Mouse (Mus musculus) midbrain, embryonic 13.5 days (tissue): Measurements from ENCODE around the gene Lrig3. TPM values are rescaled to one million over a fixed set of nuclear protein-coding genes. Genes with fewer than 3 reads are reported as not detected.

Source experiments
- ATAC-seq: fragments of 200-750 bp; cut with Nextera tagmentation; 2 replicates; pipeline ENCODE4 v1.8.0; 2017; ENCODE audit warnings: mild to moderate bottlenecking, moderate TSS enrichment, moderate library complexity
- H3K27ac ChIP-seq: fragments of 300-500 bp; sonication (generic); 2 replicates; pipeline ENCODE4 v1.5.1; 2015; ENCODE audit warnings: inconsistent platforms, mild to moderate bottlenecking, moderate library complexity
- H3K27me3 ChIP-seq: fragments of 300-500 bp; sonication (generic); 2 replicates; pipeline ENCODE4 v1.6.1; 2015; ENCODE audit warnings: mild to moderate bottlenecking, inconsistent platforms
- H3K36me3 ChIP-seq: fragments of 300-500 bp; sonication (generic); 2 replicates; pipeline ENCODE4 v1.6.1; 2015; ENCODE audit warnings: mild to moderate bottlenecking, inconsistent platforms
- H3K4me1 ChIP-seq: fragments of 300-500 bp; sonication (generic); replicated peaks from 2 replicates; pipeline ENCODE4 v1.6.1; 2015; ENCODE audit warnings: inconsistent platforms
- H3K4me2 ChIP-seq: fragments of 300-500 bp; sonication (generic); replicated peaks from 2 replicates; pipeline ENCODE4 v1.6.1; 2015; ENCODE audit warnings: moderate library complexity, mild to moderate bottlenecking, inconsistent platforms
- H3K4me3 ChIP-seq: fragments of 300-500 bp; sonication (generic); replicated peaks from 2 replicates; pipeline ENCODE4 v1.5.1; 2015; ENCODE audit warnings: mild to moderate bottlenecking, inconsistent platforms
- H3K9ac ChIP-seq: fragments of 300-500 bp; sonication (generic); replicated peaks from 2 replicates; pipeline ENCODE4 v1.6.1; 2015; ENCODE audit warnings: mild to moderate bottlenecking, inconsistent platforms
- H3K9me3 ChIP-seq: fragments of 300-500 bp; sonication (generic); 2 replicates; pipeline ENCODE4 v1.6.1; 2016; ENCODE audit warnings: mild to moderate bottlenecking, inconsistent platforms
- WGBS: fragments of 180-500 bp; shearing (Covaris S2); methylation state at CpG from one replicate; pipeline ENCODE4 v1.1.7; 2015; 5-methylcytosine and 5-hydroxymethylcytosine counted together
- polyA plus RNA-seq: library from polyadenylated mRNA; unstranded; fragments of >200 nt; fragmentation: Nextera tagmentation; extraction: Ambion mirVana; gene quantifications from 2 replicates; pipeline ENCODE4 v1.2.1, GENCODE M21; 2015

Lrig3 gene
- polyA plus RNA-seq, 1 experiment from 2014 or later, result 4.0 TPM

DNA sequence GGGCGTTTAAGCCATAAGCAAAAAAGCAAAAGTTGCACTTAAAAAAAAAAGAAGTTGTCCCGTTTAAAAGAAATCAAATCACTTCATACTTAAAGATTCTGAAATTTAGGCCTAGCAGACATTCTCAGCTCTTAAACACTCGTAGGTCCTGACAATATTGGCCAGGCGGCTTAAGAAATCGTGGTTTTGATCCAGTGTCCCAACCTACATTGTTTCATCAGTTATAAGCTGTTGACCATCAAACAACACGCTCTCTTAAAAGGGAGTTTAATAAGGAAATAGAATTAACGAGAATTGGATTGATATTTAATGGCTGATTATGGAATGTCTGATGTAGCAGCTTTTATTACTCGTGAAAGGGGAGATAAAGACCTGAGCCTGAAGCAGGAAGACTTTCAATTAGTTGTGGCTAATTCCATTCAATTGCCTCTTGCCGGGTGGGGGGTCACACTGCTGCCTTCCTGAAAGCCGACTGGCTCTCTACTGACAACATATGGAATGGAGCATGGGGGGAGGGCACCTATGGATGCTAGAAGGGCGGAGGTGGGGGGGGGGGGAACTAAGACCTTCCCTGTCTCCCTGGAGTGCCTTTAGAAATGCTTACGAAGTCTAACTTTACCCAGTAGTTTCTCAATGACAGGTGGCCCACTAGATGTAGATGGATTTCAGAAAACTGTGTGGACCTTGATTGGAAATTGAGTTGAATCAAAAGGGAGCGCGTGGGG lies 1.6 kb downstream of the Lrig3 start:
- Histone ChIP-seq H3K27me3 (no peaks in the 10 kb centered on the region), H3K9me3 (no peaks in the 10 kb centered on the region), H3K36me3 (no peaks in the 10 kb centered on the region), H3K4me3 (peak overlapping the region; percentile 78), H3K27ac (peak overlapping the region; percentile 71; the same call in 1 of the 2 replicates), H3K4me1 (peaks cover 46% of the 10 kb centered on the region), H3K4me2 (peak overlapping the region; percentile 96), H3K9ac (peak overlapping the region; percentile 80)
- ATAC-seq, result no peak
- 3% methylated on average over 14 of the region's 14 CpGs for WGBS

DNA sequence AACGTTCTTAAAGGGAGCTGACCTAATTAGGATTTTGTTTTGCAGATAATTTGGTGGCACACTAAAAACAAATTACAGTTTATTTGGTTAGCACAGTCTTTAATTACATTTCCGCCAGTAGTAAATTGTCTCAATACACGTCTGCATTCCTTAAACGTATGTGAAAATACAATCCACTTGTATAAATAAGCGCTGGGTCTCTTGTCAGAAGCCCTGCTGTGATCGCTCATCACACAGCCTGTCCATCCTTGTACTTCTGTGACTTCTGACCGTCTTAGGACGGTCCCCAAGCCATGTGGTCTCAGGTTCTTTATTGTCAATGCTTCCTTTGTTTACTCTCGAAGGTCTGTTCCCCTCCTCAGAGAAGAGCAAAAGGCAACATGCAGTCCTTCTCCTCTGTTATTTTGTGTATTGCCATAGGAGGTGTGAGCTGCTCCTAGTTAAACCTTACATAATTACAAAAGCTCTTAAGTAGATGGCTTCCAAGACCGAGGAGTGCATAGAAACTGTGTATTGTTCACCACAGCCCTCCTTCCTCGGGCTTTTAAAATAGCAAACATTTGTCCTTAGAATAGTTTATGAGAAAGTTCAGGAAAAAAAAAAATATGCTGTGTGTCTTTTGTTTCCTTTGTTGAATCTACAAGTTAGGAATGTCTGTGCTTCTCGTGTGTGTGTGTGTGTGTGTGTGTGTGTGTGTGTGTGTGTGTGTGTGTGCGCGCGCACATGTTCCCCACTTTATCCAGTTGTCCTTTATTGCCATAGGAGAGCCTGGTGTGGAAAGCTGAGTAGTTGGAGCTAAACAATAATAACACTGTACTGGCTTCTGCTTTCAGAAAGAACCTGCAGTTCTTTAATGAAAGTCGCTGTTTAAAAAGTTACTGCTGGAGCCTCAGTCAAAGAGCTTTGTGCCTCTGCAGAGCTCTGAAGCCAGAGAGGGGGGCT lies 2.5 kb downstream of the Lrig3 start:
- WGBS, result 2% methylated on average over 16 of the region's 16 CpGs
- Histone ChIP-seq H3K36me3 (no peaks in the 10 kb centered on the region), H3K27ac (peak overlapping the region; percentile 65), H3K9ac (peak overlapping the region; percentile 59), H3K4me3 (peak overlapping the region; percentile 78), H3K27me3 (no peaks in the 10 kb centered on the region), H3K4me1 (peaks cover 46% of the 10 kb centered on the region), H3K4me2 (peak overlapping the region; percentile 96), H3K9me3 (no peaks in the 10 kb centered on the region)
- ATAC-seq, result no peak

DNA sequence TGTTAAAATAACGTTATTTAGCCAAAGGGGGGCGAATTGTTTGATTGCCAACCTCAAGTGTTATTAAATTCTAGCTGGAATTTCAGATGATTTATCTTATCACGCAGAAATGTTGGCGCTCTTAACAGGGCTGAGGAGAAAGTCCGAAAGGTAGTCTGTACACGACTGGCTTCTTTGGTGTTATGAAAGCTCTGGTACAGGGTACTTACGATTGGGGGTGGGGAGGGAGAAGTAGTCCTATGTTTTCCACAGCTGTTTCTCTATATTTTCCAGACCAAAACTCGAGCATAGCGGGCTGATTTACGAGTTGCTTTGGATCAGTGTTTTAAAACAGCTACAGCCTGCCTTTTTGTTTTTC lies 3.1 kb downstream of the Lrig3 start:
- peak overlapping the region; percentile 78 for H3K4me3 ChIP-seq
- H3K4me2 ChIP-seq, result peak overlapping the region; percentile 96
- WGBS, result 19% methylated on average over 10 of the region's 10 CpGs
- peaks cover 46% of the 10 kb centered on the region for H3K4me1 ChIP-seq
- H3K27me3 ChIP-seq, result no peaks in the 10 kb centered on the region
- H3K9me3 ChIP-seq, result no peaks in the 10 kb centered on the region
- peak overlapping the region; percentile 51; the same call in 1 of the 2 replicates for H3K27ac ChIP-seq
- ATAC-seq, result no peak
- no peak overlapping the region; the same call in 1 of the 2 replicates for H3K9ac ChIP-seq
- no peaks in the 10 kb centered on the region for H3K36me3 ChIP-seq

DNA sequence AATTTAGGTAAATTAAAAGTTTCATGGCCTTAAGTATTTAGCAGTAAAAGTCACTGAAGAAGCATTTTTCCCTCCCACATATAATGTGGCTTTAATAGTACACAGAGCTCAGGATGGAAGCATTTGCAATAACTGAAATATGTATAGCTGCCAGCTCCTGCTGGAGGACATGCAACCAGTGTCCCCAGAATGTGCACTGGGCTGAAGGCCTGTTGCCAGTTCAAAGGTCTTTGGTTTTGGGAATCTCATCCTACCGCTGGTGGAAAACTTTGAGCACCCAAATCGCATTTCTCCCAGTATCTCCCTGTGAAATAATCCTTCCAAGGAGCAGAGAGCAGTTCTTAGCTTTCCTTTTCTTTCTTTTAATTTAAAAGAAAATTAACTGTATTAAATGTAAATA lies 4.1 kb downstream of the Lrig3 start:
- H3K9ac ChIP-seq, result no peak overlapping the region
- no peak overlapping the region for H3K4me3 ChIP-seq
- no peak overlapping the region for H3K4me2 ChIP-seq
- peaks cover 46% of the 10 kb centered on the region for H3K4me1 ChIP-seq
- H3K27ac ChIP-seq, result no peak overlapping the region
- no peaks in the 10 kb centered on the region for H3K9me3 ChIP-seq
- H3K27me3 ChIP-seq, result no peaks in the 10 kb centered on the region
- no peak for ATAC-seq
- 71% methylated on average over 2 of the region's 2 CpGs for WGBS
- H3K36me3 ChIP-seq, result no peaks in the 10 kb centered on the region

DNA sequence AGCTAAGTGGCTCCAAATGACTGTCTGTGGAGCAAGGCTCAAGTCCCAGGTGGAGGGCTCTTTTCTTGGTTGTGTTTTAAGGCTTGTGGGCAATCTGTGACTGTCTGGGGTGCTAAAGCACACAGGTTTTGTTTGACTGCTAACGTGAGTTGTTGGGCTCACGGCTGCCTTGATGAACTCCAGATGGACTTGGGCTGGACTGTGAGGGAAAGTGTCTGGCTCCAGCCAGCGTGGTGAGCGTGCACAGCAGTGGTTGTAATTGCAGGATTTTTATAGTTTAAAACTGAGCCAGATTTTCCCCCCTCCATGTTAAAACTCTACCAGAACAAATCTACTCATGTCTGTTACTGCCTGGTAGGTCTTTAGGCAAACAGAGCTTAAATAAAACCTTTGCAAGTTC lies 4.5 kb downstream of the Lrig3 start:
- no peaks in the 10 kb centered on the region for H3K9me3 ChIP-seq
- ATAC-seq, result no peak
- no peak overlapping the region for H3K27ac ChIP-seq
- H3K4me3 ChIP-seq, result no peak overlapping the region
- no peaks in the 10 kb centered on the region for H3K36me3 ChIP-seq
- H3K4me2 ChIP-seq, result no peak overlapping the region
- H3K9ac ChIP-seq, result no peak overlapping the region
- H3K27me3 ChIP-seq, result no peaks in the 10 kb centered on the region
- 59% methylated on average over 4 of the region's 4 CpGs for WGBS
- H3K4me1 ChIP-seq, result peaks cover 44% of the 10 kb centered on the region

DNA sequence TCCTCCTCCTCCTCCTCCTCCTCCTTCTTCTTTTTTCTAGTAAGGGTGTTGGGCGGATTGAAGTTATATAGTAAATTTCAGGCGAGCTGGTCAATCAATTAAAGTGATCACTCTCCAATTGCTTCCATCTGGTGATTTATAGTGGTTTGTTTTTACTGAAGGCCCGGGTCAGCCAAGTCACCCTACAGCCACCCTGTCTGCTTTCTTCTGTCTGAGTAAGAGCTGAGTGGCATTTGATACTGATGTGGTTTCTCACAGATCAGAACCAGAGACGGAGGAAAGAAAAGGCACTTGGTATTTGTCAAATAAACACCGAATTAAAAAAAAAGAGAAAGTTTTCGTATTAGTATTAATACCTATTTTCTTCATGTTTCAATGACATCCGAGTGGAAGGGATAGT lies 7.8 kb downstream of the Lrig3 start:
- ATAC-seq, result no peak
- H3K27me3 ChIP-seq, result no peaks in the 10 kb centered on the region
- no peak overlapping the region for H3K4me3 ChIP-seq
- H3K4me1 ChIP-seq, result peaks cover 18% of the 10 kb centered on the region
- no peaks in the 10 kb centered on the region for H3K9me3 ChIP-seq
- H3K9ac ChIP-seq, result no peak overlapping the region
- no peaks in the 10 kb centered on the region for H3K36me3 ChIP-seq
- no peak overlapping the region for H3K4me2 ChIP-seq
- no peak overlapping the region for H3K27ac ChIP-seq
- WGBS, result 88% methylated on average over 6 of the region's 7 CpGs

DNA sequence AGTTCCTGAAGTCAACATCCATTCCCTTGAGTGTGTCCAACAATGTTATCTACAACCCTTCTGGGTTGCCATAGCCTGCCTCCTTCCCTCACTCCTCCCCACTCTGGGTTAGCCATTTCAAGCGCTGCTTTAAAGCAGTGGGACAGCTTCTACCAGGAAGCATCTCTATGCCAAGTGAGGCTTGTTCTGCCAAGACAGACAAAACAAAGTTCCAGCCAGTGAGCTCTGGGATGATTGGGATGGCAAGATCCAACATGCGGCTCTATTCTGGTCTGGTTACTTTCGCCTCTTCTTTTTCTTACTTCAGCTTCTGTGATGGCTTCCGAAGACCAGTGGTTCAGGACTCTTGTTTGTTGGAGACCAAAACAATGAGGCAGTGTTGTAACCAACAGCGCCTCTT lies 16.0 kb downstream of the Lrig3 start:
- WGBS, result 94% methylated on average over 5 of the region's 5 CpGs
- Histone ChIP-seq H3K27ac (no peak overlapping the region), H3K9me3 (no peaks in the 10 kb centered on the region), H3K4me3 (no peak overlapping the region), H3K36me3 (no peaks in the 10 kb centered on the region), H3K27me3 (no peaks in the 10 kb centered on the region), H3K4me2 (no peak overlapping the region), H3K9ac (no peak overlapping the region), H3K4me1 (no peaks in the 10 kb centered on the region)
- ATAC-seq, result no peak

DNA sequence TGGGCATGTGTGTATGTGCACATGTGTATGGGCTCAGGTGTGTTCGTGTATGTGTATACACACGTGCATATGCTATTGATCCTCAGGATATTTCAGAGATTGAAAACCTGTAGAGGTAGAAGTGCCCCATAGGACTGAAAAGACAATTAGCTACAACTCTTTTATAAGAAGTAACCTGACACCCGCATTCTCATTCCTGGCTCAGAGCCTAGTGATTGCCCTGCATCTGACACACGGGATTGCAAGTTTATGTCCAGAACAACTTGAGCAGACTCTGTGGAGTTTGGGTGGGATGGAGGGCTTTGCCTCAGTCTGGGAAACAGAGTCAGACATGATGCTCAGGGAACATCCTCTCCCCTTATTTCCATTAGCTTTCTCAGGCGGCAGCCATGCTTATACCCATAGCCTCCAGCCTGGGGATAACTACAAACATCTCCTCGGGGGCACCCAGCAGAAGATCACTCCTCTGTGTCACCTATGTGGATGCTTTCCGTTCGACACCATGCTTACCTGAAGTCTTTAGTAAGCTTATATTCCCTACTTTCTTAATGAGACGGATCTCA lies 18.6 kb downstream of the Lrig3 start:
- no peak overlapping the region for H3K4me2 ChIP-seq
- no peaks in the 10 kb centered on the region for H3K9me3 ChIP-seq
- 0 out of 2 replicates have a peak, but pooled peaks cover under 1% of the 10 kb centered on the region for H3K4me1 ChIP-seq
- ATAC-seq, result no peak
- no peaks in the 10 kb centered on the region; the same call in 1 of the 2 replicates for H3K36me3 ChIP-seq
- no peak overlapping the region for H3K4me3 ChIP-seq
- no peak overlapping the region for H3K9ac ChIP-seq
- H3K27ac ChIP-seq, result no peak overlapping the region
- no peaks in the 10 kb centered on the region for H3K27me3 ChIP-seq
- WGBS, result 84% methylated on average over 9 of the region's 9 CpGs

DNA sequence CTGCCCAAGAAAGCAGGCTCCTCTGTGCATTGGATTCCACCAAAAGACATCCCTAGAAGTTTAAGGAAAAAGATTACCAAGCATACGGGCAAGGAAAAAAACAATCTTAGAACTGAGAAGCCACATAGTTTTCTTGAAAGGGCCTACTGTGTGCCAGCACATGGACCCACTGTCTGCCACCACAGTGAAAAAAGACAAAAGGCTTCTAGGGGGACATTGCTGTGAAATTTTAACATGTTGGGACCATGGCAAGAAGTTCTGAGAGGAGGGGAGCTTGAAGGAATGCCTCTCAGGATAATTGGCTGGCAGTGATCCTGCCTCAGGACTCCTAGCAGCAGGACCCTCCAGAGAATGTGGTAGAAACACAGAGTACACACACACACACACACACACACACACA lies 19.8 kb downstream of the Lrig3 start:
- no peak overlapping the region for H3K4me2 ChIP-seq
- no peaks in the 10 kb centered on the region for H3K27me3 ChIP-seq
- 92% methylated on average over 1 of the region's 1 CpGs for WGBS
- 0 out of 2 replicates have a peak, but pooled peaks cover 6% of the 10 kb centered on the region for H3K4me1 ChIP-seq
- no peak overlapping the region for H3K9ac ChIP-seq
- no peak for ATAC-seq
- H3K9me3 ChIP-seq, result no peaks in the 10 kb centered on the region
- no peak overlapping the region for H3K27ac ChIP-seq
- no peaks in the 10 kb centered on the region; the same call in 1 of the 2 replicates for H3K36me3 ChIP-seq
- H3K4me3 ChIP-seq, result no peak overlapping the region

DNA sequence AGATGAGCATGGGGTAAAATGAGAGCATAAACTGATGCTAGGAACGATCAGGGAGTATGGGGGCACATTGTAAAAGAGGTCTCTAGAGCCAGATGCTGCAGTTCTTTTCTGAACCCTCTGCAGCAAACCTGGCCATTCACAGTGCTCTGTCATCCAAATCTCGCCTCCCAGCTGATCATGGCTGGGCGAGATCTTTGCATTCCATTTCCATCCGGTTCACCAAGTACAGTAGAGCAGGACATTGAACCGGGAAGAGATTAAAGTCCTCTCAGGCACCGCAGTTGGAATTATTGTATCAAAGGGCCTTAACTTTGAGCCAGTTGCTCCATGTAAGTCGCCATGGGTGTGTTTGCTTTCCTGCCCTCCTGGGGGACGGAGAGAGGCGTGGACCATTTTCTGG lies 20.5 kb downstream of the Lrig3 start:
- H3K9me3 ChIP-seq, result no peaks in the 10 kb centered on the region
- WGBS, result 89% methylated on average over 9 of the region's 9 CpGs
- ATAC-seq, result no peak
- H3K9ac ChIP-seq, result no peak overlapping the region
- no peak overlapping the region for H3K4me2 ChIP-seq
- H3K4me3 ChIP-seq, result no peak overlapping the region
- H3K27ac ChIP-seq, result no peak overlapping the region
- no peaks in the 10 kb centered on the region for H3K27me3 ChIP-seq
- no peaks in the 10 kb centered on the region; the same call in 1 of the 2 replicates for H3K36me3 ChIP-seq
- 0 out of 2 replicates have a peak, but pooled peaks cover 9% of the 10 kb centered on the region for H3K4me1 ChIP-seq

DNA sequence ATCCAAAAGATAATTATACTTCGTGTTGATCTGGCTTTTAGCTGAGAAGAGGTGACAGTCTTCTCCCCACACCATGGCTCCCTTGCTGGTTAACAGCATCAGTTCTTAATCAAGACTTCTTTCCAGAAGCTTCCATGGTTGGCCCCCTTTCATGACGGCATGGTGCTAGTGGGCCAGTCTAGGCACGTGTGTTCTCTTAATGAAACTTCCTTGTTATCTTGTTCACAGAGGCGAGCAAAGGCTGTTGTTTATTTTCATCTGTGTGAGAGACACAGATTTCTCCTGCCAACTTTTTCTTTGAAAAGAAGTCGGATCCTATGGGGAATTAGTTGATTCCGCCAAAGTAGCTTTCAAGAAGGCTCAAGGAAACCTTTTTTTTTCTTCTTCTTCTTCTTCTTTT lies 21.3 kb downstream of the Lrig3 start:
- ATAC-seq, result no peak
- 81% methylated on average over 6 of the region's 6 CpGs for WGBS
- Histone ChIP-seq H3K27ac (no peak overlapping the region), H3K36me3 (no peaks in the 10 kb centered on the region; the same call in 1 of the 2 replicates), H3K4me3 (no peak overlapping the region), H3K9ac (no peak overlapping the region), H3K4me1 (0 out of 2 replicates have a peak, but pooled peaks cover 9% of the 10 kb centered on the region), H3K27me3 (no peaks in the 10 kb centered on the region), H3K9me3 (no peaks in the 10 kb centered on the region), H3K4me2 (no peak overlapping the region)

DNA sequence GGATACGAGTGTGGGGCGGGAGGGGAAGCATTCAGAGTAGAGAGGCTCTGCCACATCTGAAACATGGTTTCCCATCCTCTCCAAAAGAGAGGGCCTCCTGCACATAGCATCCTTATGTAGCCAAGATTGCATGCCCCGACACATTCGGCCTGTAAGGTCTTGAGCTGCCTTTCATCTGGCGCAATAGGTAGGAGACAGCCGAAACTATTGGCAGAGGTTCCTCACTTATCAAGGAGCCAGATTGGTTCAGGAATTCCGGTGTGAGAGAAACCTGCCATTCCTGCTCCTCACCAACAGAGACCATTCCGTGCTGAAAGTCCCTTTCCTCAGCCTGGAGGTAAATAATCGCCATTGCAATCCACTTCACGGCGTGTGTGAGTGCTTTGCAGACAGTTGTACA lies 22.1 kb downstream of the Lrig3 start:
- no peak overlapping the region for H3K9ac ChIP-seq
- no peaks in the 10 kb centered on the region for H3K27me3 ChIP-seq
- 0 out of 2 replicates have a peak, but pooled peaks cover 9% of the 10 kb centered on the region for H3K4me1 ChIP-seq
- 91% methylated on average over 11 of the region's 11 CpGs for WGBS
- H3K4me2 ChIP-seq, result no peak overlapping the region
- no peaks in the 10 kb centered on the region for H3K9me3 ChIP-seq
- no peak overlapping the region for H3K27ac ChIP-seq
- H3K4me3 ChIP-seq, result no peak overlapping the region
- no peaks in the 10 kb centered on the region; the same call in 1 of the 2 replicates for H3K36me3 ChIP-seq
- no peak for ATAC-seq
